Mouse (Mus musculus): ENCODE data around the gene Fbxw2.

DNA sequence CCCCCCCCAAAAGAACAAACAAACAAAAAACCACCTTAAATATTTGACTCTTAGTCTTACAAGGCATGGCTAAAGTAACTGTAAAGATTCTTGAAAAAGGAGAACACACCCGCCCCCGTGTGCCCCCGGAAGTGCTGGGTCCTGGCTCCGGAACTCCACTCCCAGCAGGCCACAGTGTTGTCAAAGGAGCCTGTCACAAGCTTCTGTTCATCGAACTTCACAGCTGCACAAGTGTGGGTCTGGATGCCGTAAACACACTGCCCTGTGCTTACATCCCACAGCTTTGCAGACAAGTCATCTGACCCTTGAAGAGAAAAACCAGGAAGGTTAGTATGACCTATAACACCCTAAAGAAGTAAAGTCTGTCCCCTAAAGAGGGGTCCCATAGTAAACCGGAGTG lies 13.4 kb downstream of the Fbxw2 start:
- TF ChIP-seq POLR2A (IDR thresholded peaks at IDR 0.05; ENCODE audit: low read depth, low read length) (no peak), CTCF (IDR thresholded peaks at IDR 0.05; ENCODE audit: borderline replicate concordance, insufficient read depth, low read length) (no peak)
